ENCODE assay signal across 15 mouse cellular contexts in the genomic region with DNA sequence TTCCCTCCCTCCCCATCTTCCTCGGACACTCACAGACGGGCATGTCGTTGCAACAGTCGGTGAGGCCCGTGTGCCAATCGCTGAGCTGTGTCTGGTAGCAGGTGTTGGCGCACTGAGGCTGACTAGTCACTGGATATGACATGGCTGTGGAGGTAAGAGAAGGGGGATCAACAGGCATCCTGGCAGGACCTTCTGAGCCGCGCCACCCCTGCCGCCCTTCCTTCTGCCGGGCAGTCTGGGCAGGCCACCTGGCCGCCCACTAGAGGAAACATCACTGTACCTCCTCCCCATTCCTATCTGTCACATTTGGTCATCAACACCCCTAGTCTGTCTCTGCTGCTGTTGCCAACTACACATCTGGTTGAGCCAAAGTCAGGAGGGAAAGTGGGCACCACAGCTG. TPM values are rescaled to one million over a fixed set of nuclear protein-coding genes. Genes with fewer than 3 reads are reported as not detected.
DNase-seq lines count a peak whose midpoint lies in the region; ATAC-seq and TF ChIP-seq lines count a peak whose summit lies in the region.
"Had no signal": no experiment of that assay in that cellular context is flagged by ENCODE, and none has a peak within 500 bp of the region (broad histone marks: within the 10 kb centered on the region; RNA-seq: fewer than 3 reads in every experiment).

No protein-coding gene starts in this region.

- no peak overlapping the region for H3K27ac ChIP-seq in heart, embryonic 13.5 days (replicated peaks)
- H3K27ac ChIP-seq in heart, adult 2 months, result no peak overlapping the region
- H3K27ac ChIP-seq in midbrain, postnatal 0 days (ENCODE audit: low read depth, low read length), result no peak overlapping the region
- no peak overlapping the region for H3K27ac ChIP-seq in midbrain, embryonic 10.5 days (replicated peaks)
- H3K27ac ChIP-seq: heart, embryonic 10.5 days had no signal

- ATAC-seq in heart, embryonic 13.5 days (ENCODE audit: extremely low read depth, insufficient number of reproducible peaks, low FRiP score, low TSS enrichment), result no peak
- peak; percentile 31; the same call in 1 of the 2 replicates for ATAC-seq in midbrain, postnatal 0 days (ENCODE audit: low FRiP score)

- no peak overlapping the region for H3K4me3 ChIP-seq in heart, embryonic 13.5 days
- no peak overlapping the region for H3K4me3 ChIP-seq in heart, adult 2 months
- no peak overlapping the region for H3K4me3 ChIP-seq in midbrain, postnatal 0 days (ENCODE audit: low read depth, low read length)
- no peak overlapping the region for H3K4me3 ChIP-seq in midbrain, embryonic 10.5 days

- H3K4me1 ChIP-seq in heart, embryonic 13.5 days, result peaks cover 9% of the 10 kb centered on the region; the same call in 1 of the 2 replicates
- H3K4me1 ChIP-seq in heart, adult 2 months (ENCODE audit: control insufficient read depth, insufficient read depth, low read length), result no peaks in the 10 kb centered on the region
- H3K4me1 ChIP-seq in midbrain, postnatal 0 days (ENCODE audit: insufficient read depth, low read length), result 0 out of 2 replicates have a peak, but pooled peaks cover 3% of the 10 kb centered on the region
- H3K4me1 ChIP-seq in midbrain, embryonic 10.5 days, result peaks cover 22% of the 10 kb centered on the region

- no peak for TF ChIP-seq CTCF in heart, adult 2 months (IDR thresholded peaks at IDR 0.05)
- TF ChIP-seq CTCF in midbrain, postnatal 0 days (IDR thresholded peaks at IDR 0.05), result no peak

- DNase-seq in heart, adult 2 months, result no peak
- peak; percentile 35 for DNase-seq in midbrain, postnatal 0 days (ENCODE audit: low spot score)
- no peak for DNase-seq in midbrain, embryonic 10.5 days (ENCODE audit: low spot score)
- DNase-seq in cerebellum, postnatal 25 days, result peak; percentile 63 to 74
- DNase-seq in adrenal gland, adult 18-20 months (ENCODE audit: low spot score in 2 of 2), result no peak
- DNase-seq in layer of hippocampus, postnatal 14 days (ENCODE audit: low spot score in 2 of 2), result no peak
- no peak for DNase-seq in gastrocnemius, postnatal 4 days (ENCODE audit: low spot score in 2 of 2)
- DNase-seq: spleen, adult 18-20 months had no signal

- no peak for TF ChIP-seq EP300 in heart, adult 2 months (IDR thresholded peaks at IDR 0.05; ENCODE audit: insufficient read depth, low read depth, low read length)

- peaks cover 63% of the 10 kb centered on the region for H3K27me3 ChIP-seq in heart, embryonic 13.5 days (replicated peaks)
- H3K27me3 ChIP-seq in heart, adult 2 months (ENCODE audit: control insufficient read depth, insufficient read depth, low read length), result peaks cover 11% of the 10 kb centered on the region
- H3K27me3 ChIP-seq in midbrain, postnatal 0 days (ENCODE audit: insufficient read depth, low read length), result peaks cover 8% of the 10 kb centered on the region
- peaks cover 71% of the 10 kb centered on the region for H3K27me3 ChIP-seq in midbrain, embryonic 10.5 days (ENCODE audit: low read depth, poor library complexity, severe bottlenecking)

- intact Hi-C loops in heart, adult 2 months (cut with DNase I), result loop anchor here (2.0 kb wide), 1 partner anchor 34 kb away; no protein-coding TSS in a partner anchor

- H3K4me2 ChIP-seq in heart, embryonic 13.5 days, result 0 out of 2 replicates have a peak overlapping the region, but pooled peaks have one; percentile 49
- H3K4me2 ChIP-seq in midbrain, postnatal 0 days (ENCODE audit: low read depth, low read length, poor library complexity, severe bottlenecking), result no peak overlapping the region

- H3K36me3 ChIP-seq in heart, embryonic 13.5 days, result peaks cover 14% of the 10 kb centered on the region
- no peaks in the 10 kb centered on the region for H3K36me3 ChIP-seq in heart, adult 2 months (ENCODE audit: control insufficient read depth, insufficient read depth, low read length)
- peaks cover 16% of the 10 kb centered on the region for H3K36me3 ChIP-seq in midbrain, postnatal 0 days (ENCODE audit: insufficient read depth, low read length)
- peaks cover 14% of the 10 kb centered on the region for H3K36me3 ChIP-seq in midbrain, embryonic 10.5 days

- no peaks in the 10 kb centered on the region for H3K9me3 ChIP-seq in heart, embryonic 13.5 days
- no peaks in the 10 kb centered on the region for H3K9me3 ChIP-seq in midbrain, postnatal 0 days (ENCODE audit: low read length)
- H3K9me3 ChIP-seq in midbrain, embryonic 10.5 days (replicated peaks), result no peaks in the 10 kb centered on the region
- H3K9me3 ChIP-seq: heart, embryonic 10.5 days had no signal

- TF ChIP-seq POLR2A in heart, adult 2 months (IDR thresholded peaks at IDR 0.05; ENCODE audit: insufficient read depth, low read depth, low read length), result no peak

- 21% methylated on average over 12 of the region's 12 CpGs for WGBS in heart, embryonic 13.5 days
- 27% methylated on average over 12 of the region's 12 CpGs for WGBS in heart, adult 2 months
- 32% methylated on average over 12 of the region's 12 CpGs for WGBS in midbrain, postnatal 0 days
- 20% methylated on average over 12 of the region's 12 CpGs for WGBS in midbrain, embryonic 10.5 days

- H3K79me2 ChIP-seq in heart, adult 2 months (replicated peaks; ENCODE audit: control insufficient read depth, insufficient read depth, low read length), result no peaks in the 10 kb centered on the region

- H3K9ac ChIP-seq in heart, embryonic 13.5 days, result no peak overlapping the region
- no peak overlapping the region for H3K9ac ChIP-seq in heart, adult 2 months (ENCODE audit: low read depth, low read length)
- H3K9ac ChIP-seq in midbrain, postnatal 0 days (replicated peaks; ENCODE audit: low read length, poor library complexity, severe bottlenecking), result no peak overlapping the region

RNA-seq across cellular contexts. Expression of a gene that starts 1.2 kb away (rescaled TPM):
- polyA plus RNA-seq in heart, embryonic 13.5 days (2015; fragmentation: Nextera tagmentation; extraction: Ambion mirVana), result not detected in 2 replicates
- not detected for total RNA-seq in heart, adult 2 months (2021)
- polyA plus RNA-seq in heart, adult 2 months (2012; rRNA removed), result not detected in 2 replicates
- not detected in 2 replicates for total RNA-seq in midbrain, postnatal 0 days (2014; rRNA removed)
- polyA plus RNA-seq in midbrain, postnatal 0 days (2015; fragmentation: Nextera tagmentation; extraction: Ambion mirVana), result not detected in 2 replicates
- not detected in 2 replicates for polyA plus RNA-seq in midbrain, embryonic 10.5 days (2016; fragmentation: Nextera tagmentation; extraction: Ambion mirVana)
- not detected for total RNA-seq in adrenal gland, adult 18-20 months (2021)
- total RNA-seq in layer of hippocampus, postnatal 14 days (2021), result not detected
- total RNA-seq in gastrocnemius, postnatal 4 days (2021), result not detected
- total RNA-seq: left cerebral cortex, postnatal 36 days; megakaryocyte progenitor cell, adult 5-6 weeks had no signal
- polyA plus RNA-seq: brain, embryonic 14.5 days; heart, embryonic 10.5 days; hindbrain, embryonic 11.5 days had no signal

RNA-seq across cellular contexts. Expression of a gene that starts 30.2 kb away (rescaled TPM):
- polyA plus RNA-seq in heart, embryonic 13.5 days (2015; fragmentation: Nextera tagmentation; extraction: Ambion mirVana), result 5.7 and 6.9 TPM in 2 replicates
- total RNA-seq in heart, adult 2 months (2021), result 10 to 100 TPM; 42.7 to 44.1 TPM
- polyA plus RNA-seq in heart, adult 2 months (2012; rRNA removed), result 63.0 and 97.8 TPM in 2 replicates
- total RNA-seq in midbrain, postnatal 0 days (2014; rRNA removed), result 10.6 and 11.6 TPM in 2 replicates
- polyA plus RNA-seq in midbrain, postnatal 0 days (2015; fragmentation: Nextera tagmentation; extraction: Ambion mirVana), result 6.9 and 7.6 TPM in 2 replicates
- polyA plus RNA-seq in midbrain, embryonic 10.5 days (2016; fragmentation: Nextera tagmentation; extraction: Ambion mirVana), result 4.7 and 7.0 TPM in 2 replicates
- 100 to 1,000 TPM; 332 to 738 TPM for total RNA-seq in adrenal gland, adult 18-20 months (2021)
- 1 to 10 TPM; 7.3 to 8.3 TPM for total RNA-seq in layer of hippocampus, postnatal 14 days (2021)
- total RNA-seq in gastrocnemius, postnatal 4 days (2021), result 10 to 100 TPM; 25.4 to 37.7 TPM

RNA-seq across cellular contexts. Expression of a gene that starts 44.4 kb away (rescaled TPM):
- polyA plus RNA-seq in heart, embryonic 13.5 days (2015; fragmentation: Nextera tagmentation; extraction: Ambion mirVana), result 0.27 and 0.40 TPM in 2 replicates
- total RNA-seq in heart, adult 2 months (2021), result not detected
- 8.1 TPM in 1 of 2 replicates, not detected in the other for polyA plus RNA-seq in heart, adult 2 months (2012; rRNA removed)
- not detected in 2 replicates for total RNA-seq in midbrain, postnatal 0 days (2014; rRNA removed)
- 0.38 and 0.57 TPM in 2 replicates for polyA plus RNA-seq in midbrain, postnatal 0 days (2015; fragmentation: Nextera tagmentation; extraction: Ambion mirVana)
- polyA plus RNA-seq in midbrain, embryonic 10.5 days (2016; fragmentation: Nextera tagmentation; extraction: Ambion mirVana), result 0.31 and 0.37 TPM in 2 replicates
- not detected for total RNA-seq in adrenal gland, adult 18-20 months (2021)
- total RNA-seq in layer of hippocampus, postnatal 14 days (2021), result not detected
- total RNA-seq in gastrocnemius, postnatal 4 days (2021), result not detected
- total RNA-seq: layer of hippocampus, adult 8-10 months; left cerebral cortex, postnatal 36 days; megakaryocyte progenitor cell, adult 5-6 weeks had no signal
- polyA plus RNA-seq: brain, embryonic 14.5 days; hindbrain, embryonic 11.5 days had no signal

RNA-seq across cellular contexts. Expression of a gene that starts 51.4 kb away (rescaled TPM):
- polyA plus RNA-seq in heart, embryonic 13.5 days (2015; fragmentation: Nextera tagmentation; extraction: Ambion mirVana), result 7.0 and 7.5 TPM in 2 replicates
- total RNA-seq in heart, adult 2 months (2021), result 10 to 100 TPM; 28.9 to 31.7 TPM
- 21.5 and 24.8 TPM in 2 replicates for polyA plus RNA-seq in heart, adult 2 months (2012; rRNA removed)
- total RNA-seq in midbrain, postnatal 0 days (2014; rRNA removed), result 90.0 and 103 TPM in 2 replicates
- polyA plus RNA-seq in midbrain, postnatal 0 days (2015; fragmentation: Nextera tagmentation; extraction: Ambion mirVana), result 15.3 and 15.6 TPM in 2 replicates
- polyA plus RNA-seq in midbrain, embryonic 10.5 days (2016; fragmentation: Nextera tagmentation; extraction: Ambion mirVana), result 13.9 and 14.9 TPM in 2 replicates
- 10 to 100 TPM; 37.8 to 47.0 TPM for total RNA-seq in adrenal gland, adult 18-20 months (2021)
- total RNA-seq in layer of hippocampus, postnatal 14 days (2021), result 10 to 100 TPM; 86.7 to 87.9 TPM
- total RNA-seq in gastrocnemius, postnatal 4 days (2021), result 10 to 100 TPM; 34.9 to 40.4 TPM

Comparison
In these comparisons a context has a peak if more than half of its experiments do, and no peak if none do; other contexts are left out.
1. DNase-seq: peak in midbrain, postnatal 0 days (single experiment) and cerebellum, postnatal 25 days (2 of 2); none in heart, adult 2 months (0 of 2), midbrain, embryonic 10.5 days (single experiment), adrenal gland, adult 18-20 months (0 of 2), layer of hippocampus, postnatal 14 days (0 of 2) and gastrocnemius, postnatal 4 days (0 of 2).
2. RNA of a gene that starts 30.2 kb away (total RNA-seq): 332 to 738 TPM in adrenal gland, adult 18-20 months; 42.7 to 44.1 TPM in heart, adult 2 months, 25.4 to 37.7 TPM in gastrocnemius, postnatal 4 days, 10.6 to 11.6 TPM in midbrain, postnatal 0 days and 7.3 to 8.3 TPM in layer of hippocampus, postnatal 14 days; every median in the first group is over 4 times any median in the second.